Mouse (Mus musculus): ENCODE data around the gene Ddr1.

GRCm38 (mm10) chr17:35704621-35705464 is at the start of gene Ddr1:
- TF ChIP-seq CTCF (conservative IDR thresholded peaks at IDR 0.05; ENCODE audit: insufficient read depth, insufficient read length, low read depth, low read length), result no peak
- no peak for TF ChIP-seq POLR2A (IDR thresholded peaks at IDR 0.05; ENCODE audit: low read depth, low read length)
